In genomic region chr8:95335706-95336105, GRCm38 (mm10) we compare ENCODE assay signal across 27 mouse cellular contexts. TPM values are rescaled to one million over a fixed set of nuclear protein-coding genes. Genes with fewer than 3 reads are reported as not detected.
DNase-seq lines count a peak whose midpoint lies in the region; ATAC-seq and TF ChIP-seq lines count a peak whose summit lies in the region.
"Had no signal": no experiment of that assay in that cellular context is flagged by ENCODE, and none has a peak within 500 bp of the region (broad histone marks: within the 10 kb centered on the region; RNA-seq: fewer than 3 reads in every experiment).

No protein-coding gene starts in this region.

- DNase-seq in A20 (ENCODE audit: low read depth, low spot score) (peak; percentile 51), MEL (ENCODE audit: low read depth, low spot score) (peak; percentile 42)
- DNase-seq in layer of hippocampus, postnatal 36 days = no peak
- no peak for DNase-seq in kidney, postnatal 36 days
- no peak for DNase-seq in cerebellum, postnatal 14 days
- DNase-seq: adrenal gland, adult 2 months; adrenal gland, postnatal 25 days; cerebellum, adult 11-12 months; cerebellum, adult 9-10 months; cerebellum, postnatal 36 days; gastrocnemius, postnatal 36 days; heart, adult 18-20 months; heart, postnatal 10 days; heart, postnatal 4 days had no signal

- TF ChIP-seq POLR2A in MEL (IDR thresholded peaks at IDR 0.05; ENCODE audit: control insufficient read depth in 1 of 2, insufficient read depth in 1 of 2, low read depth in 1 of 2, low read length in 2 of 2, poor library complexity in 1 of 2) (no peak), myocyte (IDR thresholded peaks at IDR 0.05; ENCODE audit: insufficient read length, low read depth) (no peak)

- ATAC-seq in erythroblast, adult 5-6 weeks (replicated peaks; ENCODE audit: low FRiP score, poor library complexity, severe bottlenecking) = no peak
- ATAC-seq: forebrain, embryonic 15.5 days; hindbrain, embryonic 16.5 days had no signal

- TF ChIP-seq CTCF in MEL (IDR thresholded peaks at IDR 0.05 in 2 of 3, conservative IDR thresholded peaks at IDR 0.05 in 1 of 3; ENCODE audit: control insufficient read depth in 1 of 3, insufficient read depth in 1 of 3, low read depth in 2 of 3, low read length in 3 of 3, poor library complexity in 1 of 3, severe bottlenecking in 1 of 3) = no peak

- peaks cover 7% of the 10 kb centered on the region; the same call in 1 of the 2 replicates for H3K79me2 ChIP-seq in MEL (ENCODE audit: control insufficient read depth, insufficient read depth, low read length, poor library complexity)
- H3K79me2 ChIP-seq in macrophage (ENCODE audit: inconsistent target) = peaks cover 84% of the 10 kb centered on the region
- H3K79me2 ChIP-seq in myocyte (ENCODE audit: control insufficient read depth, insufficient read depth) = peaks cover 22% of the 10 kb centered on the region

- H3K27me3 ChIP-seq in MEL (ENCODE audit: control insufficient read depth in 1 of 2, insufficient read depth in 2 of 2, low read length in 2 of 2) (no peaks in the 10 kb centered on the region), myocyte (ENCODE audit: control insufficient read depth, insufficient read depth, insufficient read length) (no peaks in the 10 kb centered on the region)
- H3K27me3 ChIP-seq: forebrain, embryonic 15.5 days; hindbrain, embryonic 12.5 days had no signal

- no peak overlapping the region for H3ac ChIP-seq in myocyte (ENCODE audit: control insufficient read depth, insufficient read length)

- peak overlapping the region; percentile 39 for H3K4me2 ChIP-seq in myocyte (ENCODE audit: low read depth)
- H3K4me2 ChIP-seq: forebrain, embryonic 15.5 days; hindbrain, embryonic 12.5 days had no signal

- no peak for TF ChIP-seq EP300 in MEL (IDR thresholded peaks at IDR 0.05; ENCODE audit: low read depth in 1 of 2, low read length in 2 of 2)

- H3K4me1 ChIP-seq in MEL (ENCODE audit: control insufficient read depth in 1 of 2, insufficient read depth in 2 of 2, low read length in 2 of 2) = peaks cover 3 to 9% of the 10 kb centered on the region in 2 experiments; a peak in 2 of 4 replicates

- no peaks in the 10 kb centered on the region for H3K9me3 ChIP-seq in MEL (replicated peaks; ENCODE audit: insufficient read depth, low read length)
- H3K9me3 ChIP-seq: embryonic facial prominence, embryonic 10.5 days; forebrain, embryonic 15.5 days; heart, embryonic 10.5 days; hindbrain, embryonic 12.5 days had no signal

- no peak for TF ChIP-seq RAD21 in MEL (IDR thresholded peaks at IDR 0.05; ENCODE audit: low read depth, low read length)

- H3K36me3 ChIP-seq in MEL (ENCODE audit: control insufficient read depth in 1 of 2, insufficient read depth in 2 of 2, low read length in 2 of 2) = peaks cover 0 to 3% of the 10 kb centered on the region in 2 experiments
- peaks cover 51% of the 10 kb centered on the region for H3K36me3 ChIP-seq in macrophage (ENCODE audit: inconsistent target)
- H3K36me3 ChIP-seq in myocyte (ENCODE audit: control insufficient read depth, insufficient read depth) = peaks cover 22% of the 10 kb centered on the region

- H3K9ac ChIP-seq in MEL (ENCODE audit: control insufficient read depth, low read depth, low read length, poor library complexity, severe bottlenecking) = no peak overlapping the region
- H3K9ac ChIP-seq: forebrain, embryonic 15.5 days; hindbrain, embryonic 12.5 days had no signal

- H3K27ac ChIP-seq in MEL (ENCODE audit: control insufficient read depth, low read depth, low read length) (no peak overlapping the region), macrophage (peak overlapping the region; percentile 86)
- H3K27ac ChIP-seq: embryonic facial prominence, embryonic 10.5 days; forebrain, embryonic 15.5 days; heart, embryonic 10.5 days; hindbrain, embryonic 12.5 days had no signal

- H3K4me3 ChIP-seq in MEL (ENCODE audit: control insufficient read depth in 1 of 2, insufficient read depth in 1 of 2, low read depth in 2 of 2, low read length in 2 of 2) = no peak overlapping the region
- peak overlapping the region; percentile 14; the same call in 1 of the 2 replicates for H3K4me3 ChIP-seq in macrophage (ENCODE audit: inconsistent target)
- no peak overlapping the region for H3K4me3 ChIP-seq in myocyte
- H3K4me3 ChIP-seq: embryonic facial prominence, embryonic 10.5 days; erythroblast, embryonic 14.5 days; forebrain, embryonic 15.5 days; heart, embryonic 10.5 days; hindbrain, embryonic 12.5 days had no signal

- WGBS in macrophage (ENCODE audit: missing documents) = 0% methylated on average over 1 of the region's 1 CpGs

TF ChIP-seq in MEL, 35 proteins besides CTCF, POLR2A, EP300 and RAD21 (continues in another document):
- no peak for TF ChIP-seq SMC3 (IDR thresholded peaks at IDR 0.05; ENCODE audit: low read depth, low read length)

TF ChIP-seq in myocyte, 11 proteins besides CTCF, POLR2A, EP300 and RAD21 (continues in another document):
- TF ChIP-seq USF1 (IDR thresholded peaks at IDR 0.05; ENCODE audit: low read depth) (no peak), TCF3 (IDR thresholded peaks at IDR 0.05; ENCODE audit: insufficient read length, low read depth) (no peak)

RNA-seq across cellular contexts. Expression of gene Usb1, which starts 3.6 kb away (rescaled TPM):
- 29.1 and 36.2 TPM in 2 replicates for total RNA-seq in MEL (2012; rRNA removed)
- 10 to 100 TPM in 1 of 2 experiments, not detected in 1; 52.5 TPM for polyA plus RNA-seq in MEL (2012; ENCODE audit: insufficient read depth in 1 of 2, insufficient read length in 2 of 2, low read depth in 1 of 2, low replicate concordance in 2 of 2, missing spikeins in 1 of 2)
- total RNA-seq in macrophage (2018; cell fraction: chromatin; rRNA removed) = 100 to 1,000 TPM in 14 of 26 experiments, 10 to 100 TPM in 12; 20.3 to 270 (median 107) TPM
- 100 to 1,000 TPM in 12 of 26 experiments, 10 to 100 TPM in 14; 48.5 to 137 (median 94.8) TPM for total RNA-seq in macrophage (2018; cell fraction: cytosol; rRNA removed)
- total RNA-seq in macrophage (2018; cell fraction: nucleus; rRNA removed) = 100 to 1,000 TPM in 16 of 26 experiments, 10 to 100 TPM in 10; 28.2 to 219 (median 122) TPM
- polyA plus RNA-seq in macrophage (2018) = 38.9 to 56.5 TPM (median 40.9 TPM) in 3 replicates
- polyA plus RNA-seq in myocyte (2012; fragmentation: generic; extraction: Trizol) = 42.8 TPM
- total RNA-seq in layer of hippocampus, postnatal 36 days (2021) = 10 to 100 TPM in 1 of 2 experiments, 1 to 10 TPM in 1; 9.8 to 11.7 TPM
- 7.9 and 8.1 TPM in 2 replicates for total RNA-seq in erythroblast, adult 5-6 weeks (2015; ENCODE audit: low replicate concordance)
- 6.1 and 8.0 TPM in 2 replicates for total RNA-seq in erythroblast, adult 5-6 weeks (2017; ENCODE audit: low replicate concordance)

RNA-seq across cellular contexts. Expression of gene Zfp319, which starts 4.0 kb away (rescaled TPM):
- total RNA-seq in MEL (2012; rRNA removed) = 1.8 and 2.0 TPM in 2 replicates
- 1 to 10 TPM in 1 of 2 experiments, not detected in 1; 4.8 TPM for polyA plus RNA-seq in MEL (2012; ENCODE audit: insufficient read depth in 1 of 2, insufficient read length in 2 of 2, low read depth in 1 of 2, low replicate concordance in 2 of 2, missing spikeins in 1 of 2)
- total RNA-seq in macrophage (2018; cell fraction: chromatin; rRNA removed) = 10 to 100 TPM in 15 of 26 experiments, 1 to 10 TPM in 11; 1.9 to 36.3 (median 12.3) TPM
- 10 to 100 TPM in 18 of 26 experiments, 1 to 10 TPM in 8; 3.8 to 20.8 (median 12.9) TPM for total RNA-seq in macrophage (2018; cell fraction: cytosol; rRNA removed)
- 10 to 100 TPM in 21 of 26 experiments, 1 to 10 TPM in 5; 4.1 to 36.6 (median 17.3) TPM for total RNA-seq in macrophage (2018; cell fraction: nucleus; rRNA removed)
- 4.8 to 10.3 TPM (median 7.1 TPM) in 3 replicates for polyA plus RNA-seq in macrophage (2018)
- polyA plus RNA-seq in myocyte (2012; fragmentation: generic; extraction: Trizol) = 7.4 TPM
- total RNA-seq in layer of hippocampus, postnatal 36 days (2021) = 10 to 100 TPM; 17.1 to 17.7 TPM
- 2.5 and 3.3 TPM in 2 replicates for total RNA-seq in erythroblast, adult 5-6 weeks (2015; ENCODE audit: low replicate concordance)
- 0.14 and 0.17 TPM in 2 replicates for total RNA-seq in erythroblast, adult 5-6 weeks (2017; ENCODE audit: low replicate concordance)

RNA-seq across cellular contexts. Expression of gene Mmp15, which starts 16.4 kb away (rescaled TPM):
- not detected in 2 replicates for total RNA-seq in MEL (2012; rRNA removed)
- polyA plus RNA-seq in MEL (2012; ENCODE audit: insufficient read depth in 1 of 2, insufficient read length in 2 of 2, low read depth in 1 of 2, low replicate concordance in 2 of 2, missing spikeins in 1 of 2) (under 1 TPM in 1 of 2 experiments, not detected in 1; 0.01 TPM), macrophage (2018) (0.04 to 0.28 TPM (median 0.07 TPM) in 3 replicates), myocyte (2012; fragmentation: generic; extraction: Trizol) (45.1 TPM)
- under 1 TPM in 1 of 26 experiments, not detected in 25; 0.28 TPM for total RNA-seq in macrophage (2018; cell fraction: chromatin; rRNA removed)
- total RNA-seq in macrophage (2018; cell fraction: cytosol; rRNA removed) = under 1 TPM in 22 of 26 experiments, not detected in 4; 0.03 to 0.29 (median 0.15) TPM
- total RNA-seq in macrophage (2018; cell fraction: nucleus; rRNA removed) = under 1 TPM in 7 of 26 experiments, not detected in 19; 0.14 to 0.49 (median 0.19) TPM
- 10 to 100 TPM; 16.3 to 17.9 TPM for total RNA-seq in layer of hippocampus, postnatal 36 days (2021)
- total RNA-seq in erythroblast, adult 5-6 weeks (2015; ENCODE audit: low replicate concordance) = not detected in 2 replicates
- not detected in 2 replicates for total RNA-seq in erythroblast, adult 5-6 weeks (2017; ENCODE audit: low replicate concordance)

RNA-seq across cellular contexts. Expression of gene Tepp, which starts 25.3 kb away (rescaled TPM):
- not detected in 2 replicates for total RNA-seq in MEL (2012; rRNA removed)
- polyA plus RNA-seq in MEL (2012; ENCODE audit: insufficient read depth in 1 of 2, insufficient read length in 2 of 2, low read depth in 1 of 2, low replicate concordance in 2 of 2, missing spikeins in 1 of 2) (not detected), macrophage (2018) (not detected in 3 replicates), myocyte (2012; fragmentation: generic; extraction: Trizol) (not detected)
- not detected for total RNA-seq in macrophage (2018; cell fraction: chromatin; rRNA removed)
- total RNA-seq in macrophage (2018; cell fraction: cytosol; rRNA removed) = not detected
- total RNA-seq in macrophage (2018; cell fraction: nucleus; rRNA removed) = not detected
- not detected for total RNA-seq in layer of hippocampus, postnatal 36 days (2021)
- not detected in 2 replicates for total RNA-seq in erythroblast, adult 5-6 weeks (2015; ENCODE audit: low replicate concordance)
- not detected in 2 replicates for total RNA-seq in erythroblast, adult 5-6 weeks (2017; ENCODE audit: low replicate concordance)
- total RNA-seq: gastrocnemius, adult 8-10 months; gastrocnemius, postnatal 36 days; heart, adult 18-20 months; heart, postnatal 10 days; heart, postnatal 4 days had no signal
- polyA plus RNA-seq: C2C12; embryonic facial prominence, embryonic 10.5 days; erythroblast, embryonic 14.5 days; forebrain, embryonic 11.5 days; heart, embryonic 10.5 days; heart, embryonic 14.5 days; hindbrain, embryonic 12.5 days had no signal

RNA-seq across cellular contexts. Expression of gene Cngb1, which starts 29.3 kb away (rescaled TPM):
- not detected in 2 replicates for total RNA-seq in MEL (2012; rRNA removed)
- polyA plus RNA-seq in MEL (2012; ENCODE audit: insufficient read depth in 1 of 2, insufficient read length in 2 of 2, low read depth in 1 of 2, low replicate concordance in 2 of 2, missing spikeins in 1 of 2) = under 1 TPM in 1 of 2 experiments, not detected in 1; 0.03 TPM
- total RNA-seq in macrophage (2018; cell fraction: chromatin; rRNA removed) = under 1 TPM in 3 of 26 experiments, not detected in 23; 0.14 to 0.33 (median 0.22) TPM
- 1 to 10 TPM in 1 of 26 experiments, under 1 TPM in 18, not detected in 7; 0.03 to 1.1 (median 0.23) TPM for total RNA-seq in macrophage (2018; cell fraction: cytosol; rRNA removed)
- under 1 TPM in 5 of 26 experiments, not detected in 21; 0.10 to 0.72 (median 0.60) TPM for total RNA-seq in macrophage (2018; cell fraction: nucleus; rRNA removed)
- 0.03 to 0.28 TPM in 2 of 3 replicates, not detected in the other for polyA plus RNA-seq in macrophage (2018)
- polyA plus RNA-seq in myocyte (2012; fragmentation: generic; extraction: Trizol) = 0.07 TPM
- total RNA-seq in layer of hippocampus, postnatal 36 days (2021) = under 1 TPM; 0.66 to 0.95 TPM
- not detected in 2 replicates for total RNA-seq in erythroblast, adult 5-6 weeks (2015; ENCODE audit: low replicate concordance)
- not detected in 2 replicates for total RNA-seq in erythroblast, adult 5-6 weeks (2017; ENCODE audit: low replicate concordance)
- polyA plus RNA-seq: embryonic facial prominence, embryonic 10.5 days; erythroblast, embryonic 14.5 days; heart, embryonic 10.5 days had no signal

Comparison
In these comparisons a context has a peak if more than half of its experiments do, and no peak if none do; other contexts are left out.
1. DNase-seq: peak in A20 (single experiment) and MEL (single experiment); none in layer of hippocampus, postnatal 36 days (0 of 2), kidney, postnatal 36 days (0 of 2) and cerebellum, postnatal 14 days (0 of 2).
2. RNA of gene Mmp15, which starts 16.4 kb away (total RNA-seq): 16.3 to 17.9 TPM in layer of hippocampus, postnatal 36 days; not detected in MEL and not detected in erythroblast, adult 5-6 weeks; every median in the first group is over 10 times any median in the second.